Comparison of ENCODE assay signal across 16 mouse cellular contexts in the genomic region with DNA sequence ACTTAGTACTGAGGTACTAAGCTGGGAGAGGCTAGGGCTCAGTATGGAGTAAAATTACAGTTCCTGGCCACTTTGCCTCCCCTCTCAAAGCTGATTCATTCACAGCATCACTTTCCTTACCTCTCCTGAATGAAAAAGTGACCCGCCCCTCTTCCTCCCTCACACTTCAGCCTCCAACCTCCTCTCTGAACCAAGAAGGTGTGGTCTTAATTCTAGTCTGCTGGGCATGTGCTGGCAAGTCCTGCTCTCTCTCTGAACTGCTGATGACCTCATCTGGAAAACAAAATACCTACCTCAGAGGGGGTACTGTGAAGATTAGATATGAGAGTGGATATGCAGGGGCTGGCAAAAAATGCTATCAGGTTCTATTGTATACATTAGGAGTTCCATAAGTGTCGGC. TPM values are rescaled to one million over a fixed set of nuclear protein-coding genes. Genes with fewer than 3 reads are reported as not detected.
A peak's percentile ranks its signal among the peaks of the same experiment; 100 is the strongest.
DNase-seq lines count a peak whose midpoint lies in the region; ATAC-seq and TF ChIP-seq lines count a peak whose summit lies in the region.
"Had no signal": no experiment of that assay in that cellular context is flagged by ENCODE, and none has a peak within 500 bp of the region (broad histone marks: within the 10 kb centered on the region; RNA-seq: fewer than 3 reads in every experiment).

No protein-coding gene starts in this region.

- no peak overlapping the region for H3K9ac ChIP-seq in kidney, embryonic 15.5 days
- H3K9ac ChIP-seq: forebrain, postnatal 0 days had no signal

- H3K9me3 ChIP-seq in kidney, embryonic 15.5 days (replicated peaks) = no peaks in the 10 kb centered on the region

- H3K27me3 ChIP-seq in kidney, embryonic 15.5 days = no peaks in the 10 kb centered on the region
- no peaks in the 10 kb centered on the region for H3K27me3 ChIP-seq in C2C12 (ENCODE audit: control insufficient read depth, insufficient read depth, insufficient read length)

- no peaks in the 10 kb centered on the region for H3K36me3 ChIP-seq in kidney, embryonic 15.5 days
- no peaks in the 10 kb centered on the region for H3K36me3 ChIP-seq in C2C12 (ENCODE audit: control insufficient read depth, insufficient read depth)

- no peak overlapping the region for H3K4me2 ChIP-seq in kidney, embryonic 15.5 days

- H3K79me3 ChIP-seq in C2C12 (ENCODE audit: low read depth) = no peaks in the 10 kb centered on the region

- no peaks in the 10 kb centered on the region for H3K79me2 ChIP-seq in C2C12 (ENCODE audit: control insufficient read depth, insufficient read depth)

- TF ChIP-seq CTCF in C2C12 (IDR thresholded peaks at IDR 0.05; ENCODE audit: control insufficient read depth, insufficient read depth, insufficient read length) = no peak

- H3ac ChIP-seq in C2C12 (ENCODE audit: control insufficient read depth, insufficient read length, low read depth) = peak overlapping the region; percentile 22

- DNase-seq in kidney, postnatal 36 days = no peak
- peak; percentile 27 for DNase-seq in MN1 (ENCODE audit: low spot score)
- DNase-seq in adrenal gland, adult 18-20 months (ENCODE audit: low spot score in 2 of 2) = no peak
- DNase-seq: cerebellum, adult 8-10 months; forebrain, postnatal 0 days; kidney, adult 8-10 months; thymus, postnatal 14 days had no signal

- ATAC-seq in kidney, embryonic 15.5 days (replicated peaks; ENCODE audit: low FRiP score) = no peak
- peak; percentile 26; the same call in 1 of the 2 replicates for ATAC-seq in megakaryocyte progenitor cell, adult 5-6 weeks (replicated peaks; ENCODE audit: poor library complexity)
- no peak for ATAC-seq in frontal cortex, adult (ENCODE audit: low TSS enrichment)
- ATAC-seq: forebrain, postnatal 0 days had no signal

- 64% methylated on average over 2 of the region's 2 CpGs for WGBS in kidney, embryonic 15.5 days

- H3K27ac ChIP-seq in kidney, embryonic 15.5 days = peak overlapping the region; percentile 33; the same call in 1 of the 2 replicates

- H3K4me3 ChIP-seq in kidney, embryonic 15.5 days (replicated peaks) = no peak overlapping the region
- no peak overlapping the region for H3K4me3 ChIP-seq in C2C12 (ENCODE audit: insufficient read depth, poor library complexity, severe bottlenecking)

- H3K4me1 ChIP-seq in kidney, embryonic 15.5 days = peaks cover 23% of the 10 kb centered on the region

TF ChIP-seq in C2C12, 6 proteins besides CTCF, POLR2A, EP300 and RAD21:
- TF ChIP-seq MAX (IDR thresholded peaks at IDR 0.05) (peak; percentile 63), MYOG (IDR thresholded peaks at IDR 0.05; ENCODE audit: control insufficient read depth, extremely low read depth, insufficient read length) (no peak)

RNA-seq across cellular contexts. Expression of gene 1700013G24Rik, which starts 4.0 kb away (rescaled TPM):
- not detected in 2 replicates for polyA plus RNA-seq in kidney, embryonic 15.5 days (2015; fragmentation: Nextera tagmentation; extraction: Ambion mirVana)
- 0.06 TPM for polyA plus RNA-seq in C2C12 (2012; fragmentation: generic; extraction: Trizol)
- not detected in 2 replicates for total RNA-seq in megakaryocyte progenitor cell, adult 5-6 weeks (2015)
- not detected in 2 replicates for total RNA-seq in megakaryocyte progenitor cell, adult 5-6 weeks (2017)
- not detected for total RNA-seq in adrenal gland, adult 18-20 months (2021)
- total RNA-seq: forebrain, postnatal 0 days; hematopoietic stem cell, adult 5-6 weeks; layer of hippocampus, postnatal 14 days; liver, adult 2 months had no signal
- polyA plus RNA-seq: embryonic facial prominence, embryonic 11.5 days; forebrain, postnatal 0 days; liver, adult 2 months; spleen, adult 2 months had no signal

RNA-seq across cellular contexts. Expression of gene Cela3b, which starts 18.8 kb away (rescaled TPM):
- polyA plus RNA-seq in kidney, embryonic 15.5 days (2015; fragmentation: Nextera tagmentation; extraction: Ambion mirVana) = not detected in 2 replicates
- not detected for polyA plus RNA-seq in C2C12 (2012; fragmentation: generic; extraction: Trizol)
- not detected in 2 replicates for total RNA-seq in megakaryocyte progenitor cell, adult 5-6 weeks (2015)
- not detected in 2 replicates for total RNA-seq in megakaryocyte progenitor cell, adult 5-6 weeks (2017)
- total RNA-seq in adrenal gland, adult 18-20 months (2021) = not detected
- total RNA-seq: forebrain, postnatal 0 days; hematopoietic stem cell, adult 5-6 weeks; layer of hippocampus, postnatal 14 days had no signal
- polyA plus RNA-seq: embryonic facial prominence, embryonic 11.5 days; forebrain, postnatal 0 days had no signal

RNA-seq across cellular contexts. Expression of gene Hspg2, which starts 19.4 kb away (rescaled TPM):
- 34.2 and 35.7 TPM in 2 replicates for polyA plus RNA-seq in kidney, embryonic 15.5 days (2015; fragmentation: Nextera tagmentation; extraction: Ambion mirVana)
- 108 TPM for polyA plus RNA-seq in C2C12 (2012; fragmentation: generic; extraction: Trizol)
- total RNA-seq in megakaryocyte progenitor cell, adult 5-6 weeks (2015) = 0.37 TPM in 1 of 2 replicates, not detected in the other
- not detected in 2 replicates for total RNA-seq in megakaryocyte progenitor cell, adult 5-6 weeks (2017)
- 100 to 1,000 TPM in 1 of 2 experiments, 10 to 100 TPM in 1; 79.7 to 122 TPM for total RNA-seq in adrenal gland, adult 18-20 months (2021)
- total RNA-seq: hematopoietic stem cell, adult 5-6 weeks had no signal

RNA-seq across cellular contexts. Expression of gene Cela3a, which starts 39.5 kb away (rescaled TPM):
- polyA plus RNA-seq in kidney, embryonic 15.5 days (2015; fragmentation: Nextera tagmentation; extraction: Ambion mirVana) = not detected in 2 replicates
- not detected for polyA plus RNA-seq in C2C12 (2012; fragmentation: generic; extraction: Trizol)
- not detected in 2 replicates for total RNA-seq in megakaryocyte progenitor cell, adult 5-6 weeks (2015)
- not detected in 2 replicates for total RNA-seq in megakaryocyte progenitor cell, adult 5-6 weeks (2017)
- total RNA-seq in adrenal gland, adult 18-20 months (2021) = not detected
- total RNA-seq: forebrain, postnatal 0 days; hematopoietic stem cell, adult 5-6 weeks; layer of hippocampus, postnatal 14 days; liver, adult 2 months had no signal
- polyA plus RNA-seq: embryonic facial prominence, embryonic 11.5 days; forebrain, postnatal 0 days; liver, adult 2 months had no signal

Comparison
In these comparisons a context has a peak if more than half of its experiments do, and no peak if none do; other contexts are left out.
1. RNA of gene Hspg2, which starts 19.4 kb away (total RNA-seq): 79.7 to 122 TPM in adrenal gland, adult 18-20 months; 0.37 TPM in megakaryocyte progenitor cell, adult 5-6 weeks; every median in the first group is over 10 times any median in the second.